In genomic region chr2:11171754-11172501, GRCm38 (mm10) we compare ENCODE assay signal across 8 mouse cellular contexts. TPM values are rescaled to one million over a fixed set of nuclear protein-coding genes. Genes with fewer than 3 reads are reported as not detected.
A peak's percentile ranks its signal among the peaks of the same experiment; 100 is the strongest.
DNase-seq lines count a peak whose midpoint lies in the region; ATAC-seq lines count a peak whose summit lies in the region.

Prkcq (plus strand) TSS chr2:11172108.

- H3K4me1 ChIP-seq in lung, embryonic 16.5 days (replicated peaks; ENCODE audit: control insufficient read depth, insufficient read depth, low read length), result peaks cover 5% of the 10 kb centered on the region

- H3K4me3 ChIP-seq in lung, embryonic 16.5 days (ENCODE audit: low read length), result peak within 1 kb of the TSS; percentile 56

- peak; percentile 30 for DNase-seq in ES-CJ7 (ENCODE audit: low read depth, low spot score)
- peak; percentile 15 to 26 for DNase-seq in cerebellum, adult 18-20 months
- peak; percentile 41 for DNase-seq in forelimb bud, embryonic 11.5 days (ENCODE audit: low read depth, low spot score)
- DNase-seq in heart, postnatal 4 days, result peak; percentile 55
- peak; percentile 13 to 39 for DNase-seq in layer of hippocampus, adult 8-10 months (ENCODE audit: low spot score in 2 of 2)
- DNase-seq in ovary, postnatal 14 days (ENCODE audit: low spot score), result peak; percentile 25
- peak; percentile 80 for DNase-seq in thymus, postnatal 14 days

- H3K36me3 ChIP-seq in lung, embryonic 16.5 days (ENCODE audit: control insufficient read depth, insufficient read depth, low read length), result no peaks in the 10 kb centered on the region

- no peak within 1 kb of the TSS for H3K27ac ChIP-seq in lung, embryonic 16.5 days (ENCODE audit: low read length)

- no peaks in the 10 kb centered on the region for H3K9me3 ChIP-seq in lung, embryonic 16.5 days (ENCODE audit: control insufficient read depth, low read length)

- H3K4me2 ChIP-seq in lung, embryonic 16.5 days (ENCODE audit: low read depth, low read length), result peak within 1 kb of the TSS; percentile 93

- 2% methylated on average over 51 of the region's 51 CpGs for WGBS in lung, embryonic 16.5 days

- H3K27me3 ChIP-seq in lung, embryonic 16.5 days (ENCODE audit: control insufficient read depth, insufficient read depth, low read depth, low read length), result peaks cover 8% of the 10 kb centered on the region; the same call in 1 of the 2 replicates

- peak; percentile 91 for ATAC-seq in lung, embryonic 16.5 days (ENCODE audit: low read depth)

- H3K9ac ChIP-seq in lung, embryonic 16.5 days (ENCODE audit: low read length), result peak within 1 kb of the TSS; percentile 58

RNA-seq across cellular contexts. Expression of gene Prkcq, which starts in this region (rescaled TPM):
- 1 to 10 TPM; 1.2 to 1.7 TPM for total RNA-seq in heart, postnatal 4 days (2021)
- 1 to 10 TPM; 6.5 to 9.9 (median 9.4) TPM for total RNA-seq in layer of hippocampus, adult 8-10 months (2022)
- 2.4 and 2.8 TPM in 2 replicates for polyA plus RNA-seq in lung, embryonic 16.5 days (2015; fragmentation: Nextera tagmentation; extraction: Ambion mirVana)

Comparison
In these comparisons a context has a peak if more than half of its experiments do, and no peak if none do; other contexts are left out.
1. DNase-seq: peak in every context shown above with its lines; median percentile 80 in thymus, postnatal 14 days; 55 in heart, postnatal 4 days; 41 in forelimb bud, embryonic 11.5 days; 30 in ES-CJ7; 26 in layer of hippocampus, adult 8-10 months; 25 in ovary, postnatal 14 days; 20 in cerebellum, adult 18-20 months.